Mouse (Mus musculus) testis, postnatal 10 days (tissue): Measurements from ENCODE around the gene Gphn.

ENCODE experiments used
- DNase-seq: peaks from one replicate; pipeline ENCODE4 v3.0.0; 2021; ENCODE audit warnings: low spot score

Gphn gene

DNA sequence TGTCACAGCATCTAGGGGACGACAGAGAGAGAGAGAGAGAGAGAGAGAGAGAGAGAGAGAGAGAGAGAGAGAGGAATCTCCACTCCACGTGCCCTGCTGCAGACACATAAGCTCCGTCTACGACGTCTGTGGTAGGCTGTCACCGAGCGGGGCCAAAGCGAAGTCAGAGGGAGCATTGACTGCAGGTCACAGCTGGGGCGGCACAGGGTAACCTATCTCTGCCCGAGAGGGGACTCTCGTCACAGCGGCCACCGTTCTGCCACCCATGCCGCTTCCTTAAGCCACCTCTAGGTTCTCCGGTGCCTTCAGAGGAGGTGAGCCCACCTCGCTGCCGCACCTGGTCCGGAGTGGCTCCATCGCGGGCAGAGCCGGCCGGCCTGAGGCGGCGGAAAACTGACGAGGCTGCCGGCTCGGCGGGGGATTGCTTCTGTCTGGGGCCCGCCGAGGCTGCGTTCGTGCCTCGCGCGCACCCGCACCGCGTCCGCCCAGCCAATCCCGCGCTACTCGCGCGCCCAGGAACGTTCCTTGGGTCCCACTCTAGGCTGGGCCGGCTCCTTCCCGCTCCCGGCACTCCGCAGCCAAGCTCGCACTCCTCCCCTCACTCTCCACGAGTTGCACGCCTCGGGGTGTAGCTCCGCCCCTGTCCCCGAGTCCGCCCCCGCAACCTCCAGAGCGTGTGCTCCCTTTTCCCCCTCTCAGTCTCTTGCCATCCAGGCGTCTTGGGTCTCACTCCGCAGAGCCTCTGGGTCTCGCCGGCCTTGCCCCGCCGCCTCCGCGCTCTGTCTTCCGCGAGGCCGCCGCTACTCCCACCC, at the start of gene Gphn:
Gene Gphn, plus strand, starts transcription at position 673 of the 812 bp plus-strand sequence.
- peak; percentile 92 for DNase-seq

- no peak for DNase-seq
These were observed 44.7 kb upstream of the Gphn start for GRCm38 (mm10) chr12:78181452-78181851.

GRCm38 (mm10) chr12:78193942-78194341, 32.2 kb upstream of the Gphn start, which contains the start of gene Gm6657:
Gene Gm6657, plus strand, starts transcription at chr12:78194242.
- no peak for DNase-seq

- DNase-seq, result no peak
These were observed 30.8 kb upstream of the Gphn start for GRCm38 (mm10) chr12:78195368-78195767.

DNA sequence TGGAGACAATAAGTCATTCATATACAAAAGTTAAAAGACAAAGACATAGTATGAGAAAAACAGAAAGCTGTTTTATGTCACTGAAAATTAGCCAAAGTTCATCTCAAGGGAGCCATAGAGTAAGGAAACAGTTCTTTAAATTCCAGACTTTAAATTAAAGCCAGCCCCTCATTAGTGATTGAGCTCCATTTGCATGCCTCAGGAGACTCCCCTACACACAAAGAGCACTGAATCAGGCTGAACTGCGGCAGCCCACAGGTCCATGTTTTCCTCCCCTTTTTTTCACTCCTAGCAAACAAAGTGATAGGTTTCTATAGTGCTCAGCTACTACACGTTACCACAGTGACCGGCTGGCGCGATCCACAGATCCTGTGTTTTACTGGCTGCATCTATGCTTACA, 22.5 kb upstream of the Gphn start:
- no peak for DNase-seq

DNA sequence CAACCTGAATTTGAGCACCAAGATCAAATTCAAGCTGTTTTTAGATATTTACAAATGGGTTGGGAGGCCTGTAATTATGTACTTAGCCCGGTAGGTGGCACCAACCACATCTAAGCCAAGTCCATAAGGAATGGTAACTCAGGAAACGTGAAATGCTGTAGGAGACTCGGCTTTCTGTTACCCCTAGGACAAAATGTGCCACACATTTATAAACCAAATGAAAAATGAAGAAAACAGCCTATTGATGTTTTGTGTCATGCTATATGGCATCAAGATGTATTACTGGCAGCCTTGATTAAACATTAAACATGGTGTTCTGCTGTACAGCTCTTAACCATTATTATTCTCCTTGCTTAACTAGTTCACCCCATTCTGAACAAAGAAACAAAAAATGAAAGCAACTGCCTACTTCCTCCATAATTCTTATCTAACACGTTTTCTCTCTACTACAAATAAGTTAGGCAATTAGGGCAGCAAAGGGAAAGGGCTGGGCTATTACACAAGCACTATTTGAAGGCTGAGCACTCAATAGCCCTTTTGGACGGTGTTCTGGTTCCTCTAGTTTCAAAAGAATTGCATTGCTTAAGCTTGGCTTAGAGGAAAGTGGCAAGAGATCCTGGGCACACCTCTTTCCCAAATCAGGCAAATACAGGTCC, 20.1 kb upstream of the Gphn start:
- peak; percentile 60 for DNase-seq

DNA sequence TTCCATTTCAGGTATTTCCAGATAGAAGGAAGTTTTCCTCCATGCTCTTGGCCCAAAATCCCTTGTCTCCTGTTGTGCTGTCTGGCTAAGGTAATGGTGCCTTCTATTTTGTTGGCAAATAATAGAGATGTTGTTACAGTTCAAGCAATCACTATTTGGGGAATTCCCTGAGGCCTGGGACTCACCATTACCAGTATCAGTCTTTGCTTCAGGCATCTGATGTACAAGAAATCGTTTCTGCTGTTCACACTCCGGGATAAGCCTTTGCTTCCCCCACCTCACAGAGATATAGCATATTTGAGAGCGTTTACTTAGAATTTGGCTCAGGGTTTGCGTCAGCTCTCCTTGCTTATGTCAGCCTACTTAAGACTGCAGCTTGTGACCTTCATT, 19.6 kb upstream of the Gphn start:
- DNase-seq, result no peak

DNA sequence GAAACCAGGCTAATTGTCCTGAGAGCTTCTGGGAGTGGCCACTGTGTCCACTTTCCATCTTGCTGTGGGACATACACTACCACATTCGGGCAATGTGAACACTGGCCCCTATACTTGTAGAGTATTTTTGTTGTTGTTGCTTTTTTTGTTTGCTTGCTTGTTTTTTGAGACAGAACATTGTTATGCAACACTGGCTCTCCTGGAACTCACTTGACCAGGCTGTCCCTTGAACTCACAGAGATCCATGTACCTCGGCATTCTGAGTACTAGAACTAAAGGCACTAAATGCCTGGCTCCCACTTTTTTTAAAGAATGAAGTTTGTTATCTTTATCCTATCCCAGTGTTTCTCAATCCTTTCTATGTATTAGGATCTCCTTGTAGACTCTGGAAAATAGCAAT, 16.3 kb upstream of the Gphn start:
- no peak for DNase-seq

DNA sequence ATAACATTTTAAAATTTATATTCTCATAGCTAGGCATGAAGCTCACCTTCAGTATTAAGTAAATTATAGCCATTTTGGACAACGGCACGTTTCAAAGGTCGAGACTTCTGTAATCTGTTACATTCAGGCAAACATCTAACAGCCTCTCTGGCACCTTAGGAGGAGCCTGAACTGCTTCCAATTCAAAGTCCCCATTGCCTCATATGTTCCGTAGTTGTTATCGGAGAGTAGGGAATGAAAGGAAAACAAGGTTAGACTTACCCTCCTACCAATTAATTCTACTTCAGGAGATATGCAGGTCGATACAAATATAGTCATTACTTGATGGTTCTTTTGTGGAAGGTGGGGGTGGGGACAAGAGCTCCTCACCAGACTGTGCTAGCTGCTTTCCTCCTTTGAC, 10.7 kb upstream of the Gphn start:
- no peak for DNase-seq

DNA sequence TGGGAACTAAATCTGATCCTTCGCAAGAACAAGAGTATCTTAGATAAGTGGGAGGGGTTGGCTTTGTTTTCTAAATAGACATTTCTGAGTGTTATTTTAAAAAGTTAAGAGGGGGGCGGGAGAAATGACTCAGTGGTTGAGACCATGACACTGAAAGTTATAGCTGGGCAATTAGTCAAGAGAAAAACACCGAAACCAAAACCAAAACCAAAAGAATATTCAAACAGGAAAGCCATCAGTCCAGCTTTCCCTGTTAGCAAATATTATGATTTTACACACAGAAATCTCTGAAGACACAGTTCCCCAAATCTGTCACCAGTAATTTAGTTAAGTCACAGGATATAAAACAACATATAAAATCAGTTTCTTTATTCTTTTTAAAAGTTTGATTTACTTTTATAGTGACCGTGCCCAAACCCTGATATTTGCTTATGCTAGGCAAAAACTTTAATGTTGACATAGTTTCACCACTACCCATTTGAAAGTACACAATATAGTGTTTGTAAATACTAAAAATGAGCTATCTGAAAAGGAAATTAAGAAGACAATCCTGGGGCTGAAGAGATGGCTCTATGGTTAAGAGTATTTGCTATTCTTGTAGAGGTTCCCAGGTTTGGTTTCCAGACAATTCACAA, 6.9 kb upstream of the Gphn start:
- DNase-seq, result no peak

DNA sequence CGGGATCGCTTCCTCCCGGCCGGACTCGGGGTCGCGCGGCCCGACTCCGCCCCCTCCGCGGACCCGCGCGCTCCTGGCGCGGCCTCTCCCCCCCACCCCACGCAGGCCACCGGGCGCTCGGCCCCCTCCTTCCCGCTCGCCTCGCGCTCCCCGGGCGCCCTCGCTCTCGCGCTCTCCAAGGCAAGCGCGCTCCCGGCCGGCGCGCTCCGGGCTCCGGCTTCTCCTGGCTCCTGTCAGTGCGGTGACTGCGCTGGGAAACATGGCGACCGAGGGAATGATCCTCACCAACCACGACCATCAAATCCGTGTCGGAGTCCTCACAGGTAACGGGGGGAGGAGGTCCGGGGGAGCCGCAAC, 318 bp downstream of the Gphn start:
- DNase-seq, result no peak

DNA sequence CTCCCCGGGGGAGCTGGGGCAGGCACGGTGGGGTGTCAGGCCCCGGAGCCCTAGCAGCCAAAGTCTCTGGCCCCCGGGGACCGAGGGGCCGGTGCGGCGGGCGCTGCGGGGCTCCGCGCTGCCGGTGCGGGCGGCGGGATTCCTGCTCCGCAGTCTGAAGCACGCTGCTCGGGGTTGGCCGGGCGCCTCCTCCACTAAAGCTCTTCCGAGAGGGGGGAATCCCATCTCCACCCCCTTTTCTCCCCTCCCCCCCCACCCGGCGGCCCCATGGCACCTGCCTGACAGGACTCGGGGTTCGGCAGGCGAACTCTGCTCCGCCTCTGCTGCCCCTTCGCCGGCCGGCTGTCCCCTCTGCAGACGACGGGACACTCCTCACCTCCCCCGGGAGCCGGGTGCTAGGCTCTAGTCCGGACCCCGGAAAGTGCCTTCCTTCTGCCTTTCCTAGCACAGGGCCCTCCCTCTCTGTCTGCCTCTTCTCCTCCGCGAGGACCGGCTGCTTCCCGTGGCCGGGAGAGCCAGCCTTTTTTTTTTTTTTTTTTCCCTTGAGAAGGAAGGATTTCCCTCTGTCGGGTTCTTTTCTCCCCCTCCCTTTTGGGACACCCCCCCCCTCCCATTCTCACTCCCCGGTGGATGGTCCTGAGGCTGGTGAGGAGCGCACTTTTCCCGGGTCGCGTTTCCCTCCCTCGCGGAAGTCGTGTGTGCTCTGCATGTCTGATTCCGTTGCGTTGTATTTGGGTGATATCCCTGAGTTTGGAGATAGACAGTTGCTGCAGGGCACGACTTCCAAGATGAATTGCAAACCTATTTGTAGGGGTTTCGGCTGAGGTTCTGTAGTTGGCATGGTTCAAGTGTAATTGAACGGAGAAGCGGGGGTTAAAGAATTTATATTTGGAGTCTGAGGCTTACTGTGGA, 1.1 kb downstream of the Gphn start:
- peak; percentile 69 for DNase-seq

- DNase-seq, result no peak
These were observed 2.0 kb downstream of the Gphn start for GRCm38 (mm10) chr12:78228139-78228538.

DNA sequence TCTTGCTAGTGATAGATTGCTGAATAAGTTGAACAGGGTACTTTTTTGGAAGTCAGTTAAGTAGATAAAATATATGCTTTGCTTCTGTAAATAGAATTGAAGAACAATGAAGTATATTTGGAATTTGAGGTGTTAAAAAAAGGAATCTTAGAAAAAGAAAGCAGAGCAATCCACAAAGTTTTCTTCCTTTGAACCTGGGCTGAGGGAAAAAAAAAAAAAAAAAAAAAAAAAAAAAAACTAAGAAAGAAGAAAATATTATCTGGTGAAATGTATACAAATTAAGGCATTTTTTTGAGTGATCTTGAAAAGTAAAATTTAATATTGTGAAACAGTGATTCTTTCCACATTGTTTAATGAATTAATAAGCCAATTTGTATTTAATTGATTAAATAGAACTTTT, 6.4 kb downstream of the Gphn start:
- DNase-seq, result no peak

- no peak for DNase-seq
These were observed 22.2 kb downstream of the Gphn start for GRCm38 (mm10) chr12:78248366-78248765.

GRCm38 (mm10) chr12:78249151-78249550, 23.0 kb downstream of the Gphn start:
- no peak for DNase-seq

DNA sequence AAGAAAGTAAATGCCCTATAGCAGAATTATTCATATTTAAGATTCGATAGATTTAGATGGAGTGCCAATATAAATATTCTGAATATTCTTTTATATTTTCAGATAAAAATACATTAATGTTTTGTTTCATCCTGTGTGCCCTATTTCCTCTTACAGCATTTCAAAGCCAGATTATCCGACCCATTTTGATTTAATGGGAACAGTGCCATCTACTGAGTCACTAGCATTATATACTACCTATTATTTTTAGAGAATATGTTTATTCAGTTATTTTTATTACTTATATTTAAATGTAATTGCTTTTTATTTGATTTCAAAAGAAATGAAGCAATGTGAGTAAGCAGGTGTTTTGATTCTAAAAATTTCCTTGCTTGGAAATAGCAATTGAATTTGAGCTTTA, 51.2 kb downstream of the Gphn start:
- DNase-seq, result no peak

GRCm38 (mm10) chr12:78290384-78290783, 64.2 kb downstream of the Gphn start:
- no peak for DNase-seq

DNA sequence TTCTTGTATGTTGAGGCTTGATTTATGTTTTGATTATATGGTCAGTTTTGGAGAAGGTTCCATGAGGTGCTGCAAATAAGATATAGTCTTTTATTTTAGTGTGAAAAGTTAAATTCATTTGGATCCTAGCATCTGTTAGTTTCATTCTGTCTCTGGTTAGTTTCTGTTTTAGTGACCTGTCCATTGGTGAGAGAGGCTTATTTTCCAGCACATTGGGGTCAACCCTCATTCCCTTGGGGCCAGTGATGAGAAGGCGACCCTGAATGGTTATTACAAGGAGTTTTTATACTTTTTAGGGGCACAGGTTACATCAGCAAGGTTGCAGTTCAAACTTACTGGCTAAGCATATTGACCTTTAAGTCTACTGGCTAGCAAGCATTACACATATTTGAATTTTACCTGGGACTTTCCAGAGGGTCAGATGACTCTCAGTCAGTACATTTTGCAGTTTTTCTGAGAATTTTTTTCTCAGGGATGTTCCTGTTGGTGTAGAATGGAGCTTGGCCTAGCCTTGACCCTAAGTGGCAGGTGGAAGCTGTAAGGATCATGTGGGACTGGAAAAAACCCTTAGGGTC, 72.7 kb downstream of the Gphn start:
- no peak for DNase-seq

- no peak for DNase-seq
These were observed 88.9 kb downstream of the Gphn start for GRCm38 (mm10) chr12:78315106-78315505.

DNA sequence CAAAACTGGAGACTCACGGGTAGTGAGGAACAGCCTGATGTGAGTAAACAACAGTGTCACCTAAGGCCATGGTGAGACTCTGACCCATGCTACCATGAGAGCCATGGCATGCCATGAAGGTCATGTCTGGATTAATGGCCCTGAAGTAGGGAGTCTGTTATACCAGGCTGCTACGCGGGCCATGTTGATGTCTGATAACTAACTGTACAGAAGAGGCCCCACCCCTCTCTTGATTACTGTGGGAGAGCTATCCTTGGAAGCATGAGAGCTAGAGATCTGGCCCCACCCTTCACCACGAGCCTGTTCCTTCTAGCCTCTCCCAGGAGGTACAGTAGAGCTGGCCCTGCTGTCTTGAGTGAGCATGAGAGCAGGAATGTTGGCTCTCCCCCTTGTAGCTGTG, 101.8 kb downstream of the Gphn start:
- DNase-seq, result no peak

GRCm38 (mm10) chr12:78332107-78332506, 105.9 kb downstream of the Gphn start:
- peak; percentile 60 for DNase-seq
